Mouse (Mus musculus): ENCODE measurements around the gene Taok2. TPM values are rescaled to one million over a fixed set of nuclear protein-coding genes. Genes with fewer than 3 reads are reported as not detected.

Gene Taok2
- polyA plus RNA-seq, 1 experiment from 2014 or later = 70.9 TPM

GRCm38 (mm10) chr7:126867534-126867933 is 17.0 kb downstream of the Taok2 start:
- peaks cover 15% of the 10 kb centered on the region for H3K4me1 ChIP-seq
- no peaks in the 10 kb centered on the region for H3K27me3 ChIP-seq (replicated peaks)
- H3K9me3 ChIP-seq = no peaks in the 10 kb centered on the region
- peaks cover 80% of the 10 kb centered on the region for H3K36me3 ChIP-seq (replicated peaks)
- no peak overlapping the region for H3K9ac ChIP-seq
- 93% methylated on average over 2 of the region's 2 CpGs for WGBS
- no peak overlapping the region for H3K27ac ChIP-seq
- H3K4me2 ChIP-seq = no peak overlapping the region
- ATAC-seq (replicated peaks) = no peak
- H3K4me3 ChIP-seq = no peak overlapping the region

GRCm38 (mm10) chr7:126863791-126864190 is 20.7 kb downstream of the Taok2 start:
- peak overlapping the region; percentile 60; the same call in 1 of the 2 replicates for H3K9ac ChIP-seq
- H3K9me3 ChIP-seq = no peaks in the 10 kb centered on the region
- H3K27ac ChIP-seq = no peak overlapping the region
- no peaks in the 10 kb centered on the region for H3K27me3 ChIP-seq (replicated peaks)
- WGBS = 59% methylated on average over 6 of the region's 6 CpGs
- H3K4me1 ChIP-seq = peaks cover 25% of the 10 kb centered on the region
- peak overlapping the region; percentile 77 for H3K4me3 ChIP-seq
- peak overlapping the region; percentile 86 for H3K4me2 ChIP-seq
- ATAC-seq (replicated peaks) = no peak
- H3K36me3 ChIP-seq (replicated peaks) = peaks cover 47% of the 10 kb centered on the region

- H3K9ac ChIP-seq = peak within 1 kb of the TSS; percentile 60
- no peaks in the 10 kb centered on the region for H3K9me3 ChIP-seq
- H3K36me3 ChIP-seq (replicated peaks) = peaks cover 35% of the 10 kb centered on the region; the same call in 1 of the 2 replicates
- peak; percentile 78 for ATAC-seq (replicated peaks)
- under 1% methylated on average over 41 of the region's 41 CpGs for WGBS
- peak within 1 kb of the TSS; percentile 77 for H3K4me3 ChIP-seq
- H3K27ac ChIP-seq = peak within 1 kb of the TSS; percentile 83
- no peaks in the 10 kb centered on the region for H3K27me3 ChIP-seq (replicated peaks)
- H3K4me2 ChIP-seq = peak within 1 kb of the TSS; percentile 86
- peaks cover 25% of the 10 kb centered on the region for H3K4me1 ChIP-seq
These were observed 22.2 kb downstream of the Taok2 start, which contains the start of gene Ino80e for GRCm38 (mm10) chr7:126862147-126862784. Gene Ino80e (minus strand): TSS chr7:126862377.

- Histone ChIP-seq H3K9me3 (no peaks in the 10 kb centered on the region), H3K4me2 (peak within 1 kb of the TSS; percentile 86), H3K4me3 (peak within 1 kb of the TSS; percentile 77), H3K9ac (peak within 1 kb of the TSS; percentile 60), H3K27ac (peak within 1 kb of the TSS; percentile 83), H3K4me1 (peaks cover 25% of the 10 kb centered on the region), H3K36me3 (replicated peaks) (peaks cover 28% of the 10 kb centered on the region; the same call in 1 of the 2 replicates), H3K27me3 (replicated peaks) (no peaks in the 10 kb centered on the region)
- ATAC-seq (replicated peaks) = peak; percentile 92
- WGBS = 3% methylated on average over 42 of the region's 42 CpGs
These were observed 22.9 kb downstream of the Taok2 start, which contains the start of gene Hirip3 for GRCm38 (mm10) chr7:126861429-126862130. Gene Hirip3 (plus strand): TSS chr7:126861972.

- H3K4me3 ChIP-seq = peak overlapping the region; percentile 77
- peak overlapping the region; percentile 86 for H3K4me2 ChIP-seq
- H3K36me3 ChIP-seq (replicated peaks) = peaks cover 22% of the 10 kb centered on the region; the same call in 1 of the 2 replicates
- peak overlapping the region; percentile 60 for H3K9ac ChIP-seq
- 77% methylated on average over 5 of the region's 5 CpGs for WGBS
- no peaks in the 10 kb centered on the region for H3K27me3 ChIP-seq (replicated peaks)
- ATAC-seq (replicated peaks) = peak; percentile 2; the same call in 1 of the 2 replicates
- H3K4me1 ChIP-seq = peaks cover 25% of the 10 kb centered on the region
- H3K9me3 ChIP-seq = no peaks in the 10 kb centered on the region
- H3K27ac ChIP-seq = no peak overlapping the region
These were observed 23.5 kb downstream of the Taok2 start for GRCm38 (mm10) chr7:126860987-126861386.

- Histone ChIP-seq H3K4me1 (peaks cover 9% of the 10 kb centered on the region), H3K9ac (no peak overlapping the region), H3K4me2 (no peak overlapping the region), H3K9me3 (no peaks in the 10 kb centered on the region), H3K27ac (no peak overlapping the region), H3K36me3 (replicated peaks) (peaks cover 12% of the 10 kb centered on the region; the same call in 1 of the 2 replicates), H3K4me3 (no peak overlapping the region), H3K27me3 (replicated peaks) (no peaks in the 10 kb centered on the region)
- ATAC-seq (replicated peaks) = no peak
- 76% methylated on average over 9 of the region's 9 CpGs for WGBS
These were observed 27.6 kb downstream of the Taok2 start for GRCm38 (mm10) chr7:126856741-126857420.

- ATAC-seq (replicated peaks) = no peak
- Histone ChIP-seq H3K36me3 (replicated peaks) (peaks cover 12% of the 10 kb centered on the region; the same call in 1 of the 2 replicates), H3K27ac (no peak overlapping the region), H3K4me1 (peaks cover under 1% of the 10 kb centered on the region; the same call in 1 of the 2 replicates), H3K27me3 (replicated peaks) (no peaks in the 10 kb centered on the region), H3K9me3 (no peaks in the 10 kb centered on the region), H3K4me2 (no peak overlapping the region), H3K4me3 (no peak overlapping the region), H3K9ac (no peak overlapping the region)
- 81% methylated on average over 3 of the region's 3 CpGs for WGBS
These were observed 28.9 kb downstream of the Taok2 start for GRCm38 (mm10) chr7:126855641-126856040.

- Histone ChIP-seq H3K9ac (no peak overlapping the region), H3K4me3 (no peak overlapping the region), H3K27ac (no peak overlapping the region), H3K9me3 (no peaks in the 10 kb centered on the region), H3K36me3 (replicated peaks) (peaks cover 6% of the 10 kb centered on the region; the same call in 1 of the 2 replicates), H3K4me1 (peaks cover 10% of the 10 kb centered on the region), H3K4me2 (no peak overlapping the region), H3K27me3 (replicated peaks) (no peaks in the 10 kb centered on the region; the same call in 1 of the 2 replicates)
- ATAC-seq (replicated peaks) = no peak
- 89% methylated on average over 5 of the region's 5 CpGs for WGBS
These were observed 31.0 kb downstream of the Taok2 start for GRCm38 (mm10) chr7:126853454-126853853.

- H3K4me1 ChIP-seq = peaks cover 27% of the 10 kb centered on the region
- H3K9ac ChIP-seq = no peak overlapping the region
- 41% methylated on average over 12 of the region's 12 CpGs for WGBS
- H3K9me3 ChIP-seq = no peaks in the 10 kb centered on the region
- no peak overlapping the region for H3K27ac ChIP-seq
- no peak for ATAC-seq (replicated peaks)
- H3K27me3 ChIP-seq (replicated peaks) = no peaks in the 10 kb centered on the region; the same call in 1 of the 2 replicates
- H3K36me3 ChIP-seq (replicated peaks) = peaks cover 6% of the 10 kb centered on the region; the same call in 1 of the 2 replicates
- no peak overlapping the region for H3K4me2 ChIP-seq
- no peak overlapping the region for H3K4me3 ChIP-seq
These were observed 33.3 kb downstream of the Taok2 start for GRCm38 (mm10) chr7:126851192-126851591.

- H3K27me3 ChIP-seq (replicated peaks) = no peaks in the 10 kb centered on the region; the same call in 1 of the 2 replicates
- no peak for ATAC-seq (replicated peaks)
These were observed 34.3 kb downstream of the Taok2 start for GRCm38 (mm10) chr7:126850161-126850560.

GRCm38 (mm10) chr7:126848794-126849193 is 35.7 kb downstream of the Taok2 start:
- H3K27me3 ChIP-seq (replicated peaks) = no peaks in the 10 kb centered on the region; the same call in 1 of the 2 replicates

More at GRCm38 (mm10) chr7:126850161-126850560, 34.3 kb downstream of the Taok2 start:
- no peak overlapping the region for H3K9ac ChIP-seq
- peaks cover 27% of the 10 kb centered on the region for H3K4me1 ChIP-seq
- no peaks in the 10 kb centered on the region for H3K9me3 ChIP-seq
- peaks cover 6% of the 10 kb centered on the region; the same call in 1 of the 2 replicates for H3K36me3 ChIP-seq (replicated peaks)
- 92% methylated on average over 6 of the region's 6 CpGs for WGBS
- no peak overlapping the region for H3K4me3 ChIP-seq
- no peak overlapping the region for H3K4me2 ChIP-seq
- H3K27ac ChIP-seq = no peak overlapping the region

More at GRCm38 (mm10) chr7:126848794-126849193, 35.7 kb downstream of the Taok2 start:
- H3K4me2 ChIP-seq = peak overlapping the region; percentile 99
- WGBS = 17% methylated on average over 10 of the region's 10 CpGs
- peak overlapping the region; percentile 72 for H3K9ac ChIP-seq
- H3K4me1 ChIP-seq = peaks cover 27% of the 10 kb centered on the region
- H3K36me3 ChIP-seq (replicated peaks) = peaks cover 5% of the 10 kb centered on the region; the same call in 1 of the 2 replicates
- ATAC-seq (replicated peaks) = peak; percentile 31; the same call in 1 of the 2 replicates
- no peaks in the 10 kb centered on the region for H3K9me3 ChIP-seq
- H3K27ac ChIP-seq = no peak overlapping the region
- peak overlapping the region; percentile 60 for H3K4me3 ChIP-seq
